31 mouse cellular contexts compared by ENCODE assay signal in genomic region chr2:122230395-122230794, GRCm38 (mm10). TPM values are rescaled to one million over a fixed set of nuclear protein-coding genes. Genes with fewer than 3 reads are reported as not detected.
"Had no signal": no experiment of that assay in that cellular context is flagged by ENCODE, and none has a peak within 500 bp of the region (broad histone marks: within the 10 kb centered on the region; RNA-seq: fewer than 3 reads in every experiment).

No protein-coding gene starts in this region.

- H3K36me3 ChIP-seq: limb, embryonic 12.5 days; limb, embryonic 15.5 days; liver, embryonic 15.5 days; neural tube, embryonic 12.5 days; neural tube, embryonic 15.5 days had no signal

- H3K4me2 ChIP-seq: limb, embryonic 12.5 days; limb, embryonic 15.5 days; liver, embryonic 15.5 days; midbrain, embryonic 11.5 days; neural tube, embryonic 12.5 days; neural tube, embryonic 15.5 days had no signal

- H3K27ac ChIP-seq: limb, embryonic 12.5 days; limb, embryonic 15.5 days; liver, embryonic 15.5 days; neural tube, embryonic 12.5 days; neural tube, embryonic 15.5 days had no signal

- DNase-seq: kidney, adult 2 months; kidney, postnatal 10 days; kidney, postnatal 4 days; left cerebral cortex, postnatal 4 days; lung, adult 2 months; lung, postnatal 14 days; lung, postnatal 4 days; midbrain, embryonic 14.5 days; right cerebral cortex, adult 18-20 months; right cerebral cortex, postnatal 14 days; right cerebral cortex, postnatal 4 days; thymus, adult 18-20 months; thymus, postnatal 36 days had no signal

- H3K9ac ChIP-seq: limb, embryonic 12.5 days; limb, embryonic 15.5 days; liver, embryonic 15.5 days; neural tube, embryonic 12.5 days; neural tube, embryonic 15.5 days had no signal

- ATAC-seq: intestine, postnatal 0 days had no signal

- H3K9me3 ChIP-seq: limb, embryonic 12.5 days; limb, embryonic 15.5 days; liver, embryonic 15.5 days; neural tube, embryonic 12.5 days; neural tube, embryonic 15.5 days had no signal

- H3K27me3 ChIP-seq: limb, embryonic 12.5 days; limb, embryonic 15.5 days; liver, embryonic 15.5 days; neural tube, embryonic 12.5 days; neural tube, embryonic 15.5 days had no signal

- H3K4me3 ChIP-seq: limb, embryonic 12.5 days; limb, embryonic 15.5 days; liver, embryonic 15.5 days; neural tube, embryonic 12.5 days; neural tube, embryonic 15.5 days had no signal

RNA-seq across cellular contexts. Expression of gene Terb2, which starts 44.3 kb away (rescaled TPM):
- total RNA-seq: layer of hippocampus, adult 18-20 months; layer of hippocampus, postnatal 14 days; left cerebral cortex, adult 8-10 months; left cerebral cortex, postnatal 14 days; left cerebral cortex, postnatal 4 days; megakaryocyte progenitor cell, adult 5-6 weeks; megakaryocyte-erythroid progenitor cell, adult 5-6 weeks had no signal
- polyA plus RNA-seq: intestine, embryonic 14.5 days; intestine, postnatal 0 days; kidney, adult 2 months; kidney, embryonic 14.5 days; limb, embryonic 12.5 days; limb, embryonic 15.5 days; liver, embryonic 15.5 days; lung, adult 2 months; lung, embryonic 16.5 days; midbrain, embryonic 11.5 days; midbrain, embryonic 14.5 days; neural tube, embryonic 12.5 days; neural tube, embryonic 15.5 days; stomach, embryonic 14.5 days; urinary bladder, adult 2 months had no signal

RNA-seq across cellular contexts. Expression of gene Patl2, which starts 44.4 kb away (rescaled TPM):
- total RNA-seq: layer of hippocampus, adult 18-20 months; left cerebral cortex, postnatal 4 days; megakaryocyte-erythroid progenitor cell, adult 5-6 weeks had no signal
- polyA plus RNA-seq: intestine, embryonic 14.5 days; kidney, adult 2 months; kidney, embryonic 14.5 days; limb, embryonic 12.5 days; limb, embryonic 15.5 days; lung, adult 2 months; lung, embryonic 16.5 days; midbrain, embryonic 11.5 days; midbrain, embryonic 14.5 days; neural tube, embryonic 12.5 days; neural tube, embryonic 15.5 days; stomach, embryonic 14.5 days; urinary bladder, adult 2 months had no signal
